Mouse (Mus musculus): Measurements from ENCODE around the gene Prdx4.
"Not testable (repeated sequence)": the region's sequence is repeated elsewhere in the genome, so short reads cannot be mapped to it uniquely, and the experiment has no call there.

The Prdx4 gene

DNA sequence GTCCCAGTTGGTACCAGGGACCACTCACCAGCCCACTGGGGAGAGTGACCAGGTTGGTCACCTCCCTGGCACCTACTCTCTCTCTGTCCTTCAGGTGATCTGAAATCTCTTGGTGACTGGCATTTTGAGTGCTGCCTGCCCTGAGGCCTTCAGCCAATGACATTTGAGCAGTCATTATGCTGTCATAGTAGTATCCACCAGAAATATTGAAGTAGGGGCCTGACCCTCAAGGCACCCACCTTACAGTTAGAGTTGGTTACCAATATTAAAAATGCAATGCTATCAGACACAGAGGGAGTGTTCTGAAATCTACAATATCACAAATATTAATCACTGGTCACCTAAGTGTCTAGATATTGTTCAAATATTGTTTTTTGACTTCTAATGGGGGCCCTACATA lies at the start of gene Prdx4:
Gene Prdx4, minus strand, starts transcription at position 101 of the 400 bp plus-strand sequence.
- no peak for DNase-seq (ENCODE audit: extremely low read depth, low read depth)

DNA sequence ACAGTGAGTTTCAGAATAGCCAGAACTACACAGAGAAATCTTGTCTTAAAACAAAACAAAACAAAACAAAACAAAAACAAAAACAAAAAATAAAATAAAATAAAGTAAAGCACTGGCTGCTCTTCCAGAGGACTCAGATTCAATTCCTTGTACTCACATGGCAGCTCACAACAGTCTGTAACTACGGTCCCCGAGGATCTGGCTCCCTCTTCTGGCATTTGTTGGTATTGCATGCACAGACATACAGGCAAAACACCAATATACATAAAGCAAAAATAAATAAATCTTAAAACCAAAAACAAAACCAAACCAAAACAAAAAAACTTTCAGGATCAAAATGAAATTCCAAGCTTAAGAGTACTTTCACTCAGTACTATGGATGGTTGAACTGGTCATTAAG lies 36.0 kb upstream of the Prdx4 start:
- DNase-seq (ENCODE audit: extremely low read depth, low read depth), result peak; percentile 45

DNA sequence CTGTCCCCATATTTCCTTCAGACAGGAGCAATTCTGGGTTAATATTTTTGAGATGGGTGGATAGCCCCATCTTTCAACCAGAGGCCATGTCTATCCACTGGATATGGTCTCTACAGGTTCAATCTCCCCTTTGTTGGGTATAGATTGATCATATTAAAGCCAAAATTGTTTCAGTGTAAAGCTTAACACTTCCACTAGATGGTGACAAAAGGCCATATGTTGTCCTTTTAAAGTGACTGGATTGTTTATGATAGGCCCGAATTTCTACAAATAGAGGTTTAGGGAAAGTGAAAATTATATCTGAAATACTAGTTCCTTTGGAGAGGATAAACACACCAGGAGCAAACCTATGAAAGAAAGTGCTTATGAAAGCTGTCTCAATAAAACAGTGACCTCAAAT lies 34.9 kb upstream of the Prdx4 start:
- peak; percentile 6 for DNase-seq (ENCODE audit: extremely low read depth, low read depth)

DNA sequence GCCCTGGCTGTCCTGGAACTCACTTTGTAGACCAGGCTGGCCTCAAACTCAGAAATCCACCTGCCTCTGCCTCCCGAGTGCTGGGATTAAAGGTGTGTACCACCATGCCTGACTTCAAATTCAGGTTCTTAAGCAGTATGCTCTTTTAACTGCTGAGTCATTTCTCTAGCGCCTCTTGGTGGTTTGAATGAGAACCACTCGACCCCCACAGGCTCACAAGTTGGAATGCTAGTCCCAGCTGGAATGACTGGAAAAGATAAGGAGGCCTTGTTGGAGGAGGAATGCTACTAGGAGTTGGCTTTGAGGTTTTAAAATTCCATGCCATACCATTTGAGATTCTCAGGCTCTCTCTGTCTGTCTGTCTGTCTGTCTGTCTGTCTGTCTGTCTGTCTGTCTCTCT lies 29.6 kb upstream of the Prdx4 start:
- DNase-seq (ENCODE audit: extremely low read depth, low read depth), result not testable (repeated sequence)

DNA sequence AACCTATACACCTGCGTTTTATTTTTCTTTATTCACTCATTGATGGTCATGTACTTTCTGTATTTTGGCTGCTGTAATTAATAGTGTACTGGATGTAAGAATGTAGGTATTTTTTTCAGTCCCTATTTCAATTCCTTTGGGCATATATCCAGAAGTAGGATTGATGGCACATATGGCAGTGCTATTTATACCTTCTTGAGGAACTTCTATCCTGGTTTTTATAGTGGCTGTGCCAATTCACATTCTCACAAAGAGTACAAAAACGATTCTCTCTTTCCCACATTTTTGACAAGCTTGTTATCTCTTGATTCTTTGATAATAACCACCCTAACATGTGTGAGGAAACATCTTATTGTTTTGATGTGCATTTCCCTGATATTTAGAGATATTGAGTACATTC lies 24.5 kb upstream of the Prdx4 start:
- no peak for DNase-seq (ENCODE audit: extremely low read depth, low read depth)

DNA sequence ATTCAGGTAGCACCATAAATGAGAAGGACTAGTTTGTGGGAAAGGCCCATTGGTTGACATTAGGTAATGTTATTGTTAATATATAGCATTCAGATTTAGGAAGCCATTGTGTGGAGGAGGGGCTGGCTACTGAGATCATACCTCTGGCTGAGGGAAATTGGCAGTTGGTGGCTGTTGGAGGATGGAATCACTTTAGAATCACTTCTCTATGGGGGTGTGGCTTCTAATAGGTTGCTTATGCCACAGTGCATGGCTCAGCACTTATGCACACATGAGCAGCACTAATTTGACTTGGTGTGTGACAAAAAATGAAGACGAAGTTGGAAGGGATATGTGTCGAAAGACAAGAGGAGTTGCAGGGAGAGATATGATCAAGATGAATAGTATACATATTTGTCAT lies 5.7 kb upstream of the Prdx4 start:
- no peak for DNase-seq (ENCODE audit: extremely low read depth, low read depth)

DNA sequence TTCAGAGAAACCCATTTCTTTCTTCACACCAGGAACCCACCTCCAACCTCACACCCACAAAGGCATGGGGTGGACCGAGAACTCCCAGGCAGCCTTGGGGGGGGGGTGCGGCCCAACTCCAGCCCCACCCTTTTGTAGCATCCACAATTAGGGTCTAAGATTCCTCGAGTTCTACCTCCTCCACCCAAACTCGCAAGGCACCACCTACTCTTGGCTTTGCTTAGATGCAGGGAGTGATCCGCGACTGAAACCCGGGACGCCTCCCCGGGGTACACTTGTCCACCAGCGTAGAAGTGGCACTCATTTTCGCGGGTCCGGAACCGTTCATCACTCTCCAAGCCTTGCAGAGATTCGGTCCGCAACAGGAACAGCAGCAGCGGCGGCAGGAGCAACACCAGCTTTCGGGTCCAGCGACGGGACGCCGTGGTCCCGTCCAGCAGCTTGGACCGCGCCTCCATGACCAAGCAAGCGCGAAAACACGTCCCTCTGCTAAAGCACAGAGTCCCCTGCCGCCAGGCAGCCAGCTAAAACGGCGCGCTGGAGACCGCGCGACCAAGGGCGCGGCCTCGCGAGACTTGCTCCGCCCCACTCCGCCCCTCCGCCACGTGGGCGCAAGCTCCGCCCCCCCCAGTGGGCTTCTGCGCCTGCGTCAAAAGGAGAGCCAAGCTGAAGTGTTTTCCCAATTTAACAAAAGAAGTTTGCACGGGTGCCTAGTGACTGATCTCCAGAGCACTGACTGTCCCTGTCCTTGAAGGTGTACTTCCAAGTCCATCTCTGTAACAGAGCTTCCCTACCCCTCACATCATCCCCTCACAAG lies 2.4 kb downstream of the Prdx4 start:
- peak; percentile 66 for DNase-seq (ENCODE audit: extremely low read depth, low read depth)

DNA sequence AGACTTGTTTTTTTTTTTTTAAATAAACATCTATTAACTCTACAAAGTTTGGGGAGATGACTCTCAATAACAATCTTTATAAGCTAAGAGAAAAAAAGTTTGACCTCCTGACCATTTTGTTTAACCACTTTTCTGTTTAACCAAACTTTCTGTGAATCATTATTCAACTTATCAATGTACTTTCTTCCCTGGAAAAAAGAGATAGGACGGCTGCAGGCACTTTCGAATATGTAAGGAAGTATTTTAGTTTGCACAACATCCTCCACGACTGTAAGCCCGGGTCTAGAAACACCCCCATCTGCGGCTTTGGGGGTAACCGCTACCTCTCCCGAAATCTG lies 3.0 kb downstream of the Prdx4 start:
- DNase-seq (ENCODE audit: extremely low read depth, low read depth), result no peak

DNA sequence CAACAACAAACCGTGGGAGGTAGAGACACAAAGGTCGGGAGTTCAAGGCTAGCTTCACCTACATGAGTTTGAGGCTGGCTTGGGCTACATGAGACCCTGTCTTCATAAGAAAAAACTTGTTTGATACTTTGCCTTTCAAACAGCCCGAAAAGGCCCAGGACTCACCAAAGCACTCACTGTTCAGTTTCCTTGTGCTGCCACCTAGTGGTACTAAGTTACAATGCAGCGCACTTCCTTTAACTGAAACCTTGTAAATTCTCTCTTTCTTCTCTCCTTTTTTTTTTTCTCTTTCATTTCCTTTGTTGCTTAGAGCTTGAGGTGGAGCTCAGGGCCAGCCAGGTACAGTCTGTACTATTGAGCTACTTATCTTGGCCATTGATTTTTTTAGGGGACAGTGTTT lies 22.5 kb downstream of the Prdx4 start:
- peak; percentile 50 for DNase-seq (ENCODE audit: extremely low read depth, low read depth)

DNA sequence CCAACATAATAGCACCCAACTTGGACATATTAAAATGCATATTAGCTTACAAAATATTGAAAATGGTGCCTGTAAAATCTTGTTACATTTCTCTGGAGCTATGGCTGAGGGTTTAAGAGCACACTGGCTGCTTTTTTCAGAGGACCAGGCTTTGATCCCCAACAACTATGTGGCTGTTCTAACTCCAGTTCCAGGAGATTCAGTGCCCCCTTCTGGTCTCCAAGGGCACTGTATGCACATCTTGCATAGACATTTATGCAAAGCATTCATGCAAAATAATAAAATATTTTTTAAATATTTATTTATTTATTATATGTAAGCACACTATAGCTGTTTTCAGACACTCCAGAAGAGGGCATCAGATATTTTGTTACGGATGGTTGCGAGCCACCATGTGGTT lies 34.2 kb downstream of the Prdx4 start:
- peak; percentile 14 for DNase-seq (ENCODE audit: extremely low read depth, low read depth)

DNA sequence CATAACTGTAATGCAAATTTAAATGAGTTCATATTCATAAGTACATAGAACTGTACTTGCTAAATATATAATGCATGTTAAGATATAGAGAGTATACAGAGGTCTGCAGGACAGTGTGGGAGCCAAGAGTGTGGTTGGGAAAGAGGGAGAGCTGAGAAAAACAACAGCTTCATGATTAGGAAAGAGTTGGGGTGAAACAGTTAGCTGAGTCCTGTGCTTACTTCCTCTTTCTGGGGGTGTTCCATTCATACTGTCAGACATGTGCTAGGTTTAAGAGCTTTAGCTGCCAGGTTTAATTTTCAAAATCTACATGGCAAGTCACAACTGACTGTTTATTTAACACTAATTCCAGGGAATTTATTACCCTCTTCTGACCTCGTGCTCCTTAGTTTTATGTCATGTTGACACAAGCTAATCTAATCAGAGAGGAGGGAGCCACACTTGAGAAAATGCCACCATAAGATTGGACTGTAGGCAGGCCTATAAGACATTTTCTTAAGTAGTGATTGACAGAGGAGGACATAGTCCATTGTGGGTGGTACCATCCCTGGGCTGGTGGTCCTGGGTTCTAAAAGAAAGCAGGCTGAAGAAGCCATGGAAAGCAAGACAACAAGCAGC lies 60.0 kb downstream of the Prdx4 start:
- peak; percentile 54 for DNase-seq (ENCODE audit: extremely low read depth, low read depth)

DNA sequence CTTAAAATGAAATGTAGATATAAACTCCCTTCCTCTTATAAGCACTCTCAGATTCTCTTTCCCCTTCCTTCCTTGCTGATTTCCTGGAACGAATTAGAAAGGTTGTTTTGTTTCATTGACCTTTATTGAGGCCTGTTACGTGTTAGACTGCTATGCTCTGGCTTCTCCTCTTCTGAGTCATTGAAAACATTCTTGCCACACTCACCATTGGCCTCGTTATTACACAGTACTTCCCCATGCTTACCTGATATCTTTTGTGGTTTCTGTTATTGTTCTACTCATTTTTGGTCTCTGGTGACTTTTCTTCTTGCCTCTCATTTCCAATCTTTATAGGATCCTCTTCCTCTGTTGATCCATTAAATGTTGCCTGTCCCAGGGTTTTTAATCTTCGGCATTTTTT lies 62.1 kb downstream of the Prdx4 start:
- DNase-seq (ENCODE audit: extremely low read depth, low read depth), result no peak
